Mouse (Mus musculus) hindbrain, postnatal 0 days (tissue): ENCODE results near the gene Ezh1. TPM values are rescaled to one million over a fixed set of nuclear protein-coding genes. Genes with fewer than 3 reads are reported as not detected.

Source experiments
- ATAC-seq: fragments of 200-750 bp; cut with Nextera tagmentation; 2 replicates; pipeline ENCODE4 v1.8.0; 2017; ENCODE audit warnings: mild to moderate bottlenecking, moderate TSS enrichment, moderate library complexity
- DNase-seq: peaks from one replicate; pipeline ENCODE4 v3.0.0-alpha.2; 2015; ENCODE audit warnings: low spot score
- H3K27ac ChIP-seq: fragments of 300-500 bp; sonication (generic); 2 replicates; pipeline ENCODE4 v1.5.1; 2014; ENCODE audit warnings: mild to moderate bottlenecking
- H3K27me3 ChIP-seq: fragments of 300-500 bp; sonication (generic); 2 replicates; pipeline ENCODE4 v1.6.1; 2014; ENCODE audit warnings: low read length, mixed read lengths; ENCODE audit not compliant: insufficient read depth
- H3K36me3 ChIP-seq: fragments of 300-500 bp; sonication (generic); 2 replicates; pipeline ENCODE4 v1.6.1; 2014; ENCODE audit warnings: low read length, mixed read lengths; ENCODE audit not compliant: insufficient read depth
- H3K4me1 ChIP-seq: fragments of 300-500 bp; sonication (generic); 2 replicates; pipeline ENCODE4 v1.6.1; 2014; ENCODE audit warnings: antibody characterized with exemption, low read length, mixed read lengths; ENCODE audit not compliant: insufficient read depth
- H3K4me2 ChIP-seq: fragments of 300-500 bp; sonication (generic); 2 replicates; pipeline ENCODE4 v1.6.1; 2014; ENCODE audit warnings: low read depth, mild to moderate bottlenecking, low read length, moderate library complexity, mixed read lengths
- H3K4me3 ChIP-seq: fragments of 300-500 bp; sonication (generic); 2 replicates; pipeline ENCODE4 v1.5.1; 2014; ENCODE audit warnings: low read length
- H3K9ac ChIP-seq: fragments of 300-500 bp; sonication (generic); replicated peaks from 2 replicates; pipeline ENCODE4 v1.6.1; 2014; ENCODE audit warnings: mild to moderate bottlenecking, low read length, moderate library complexity, mixed read lengths
- H3K9me3 ChIP-seq: fragments of 300-500 bp; sonication (generic); 2 replicates; pipeline ENCODE4 v1.6.1; 2016; ENCODE audit warnings: low read length, mixed read lengths
- CTCF ChIP-seq: IDR thresholded peaks from 2 replicates; pipeline ENCODE4 v1.5.1; 2016; ENCODE audit warnings: antibody characterized with exemption, control low read depth, low read depth
- WGBS: fragments of 180-500 bp; shearing (Covaris S2); extraction: QIAGEN DNeasy Blood & Tissue Kit; methylation state at CpG from one replicate; pipeline ENCODE4 v1.1.7; 2014; 5-methylcytosine and 5-hydroxymethylcytosine counted together
- polyA plus RNA-seq: library from polyadenylated mRNA; unstranded; fragments of >200 nt; fragmentation: Nextera tagmentation; extraction: Ambion mirVana; gene quantifications from 2 replicates; pipeline ENCODE4 v1.2.1, GENCODE M21; 2015
- total RNA-seq: library from RNA; depleted of rRNA; stranded (reverse); fragments of >200 nt; gene quantifications from 2 replicates; pipeline ENCODE4 v1.2.3, GENCODE M21; 2014

Gene Ezh1
- total and polyA plus RNA-seq, 2 experiments from 2014 or later = 22.2 to 26.7 TPM

DNA sequence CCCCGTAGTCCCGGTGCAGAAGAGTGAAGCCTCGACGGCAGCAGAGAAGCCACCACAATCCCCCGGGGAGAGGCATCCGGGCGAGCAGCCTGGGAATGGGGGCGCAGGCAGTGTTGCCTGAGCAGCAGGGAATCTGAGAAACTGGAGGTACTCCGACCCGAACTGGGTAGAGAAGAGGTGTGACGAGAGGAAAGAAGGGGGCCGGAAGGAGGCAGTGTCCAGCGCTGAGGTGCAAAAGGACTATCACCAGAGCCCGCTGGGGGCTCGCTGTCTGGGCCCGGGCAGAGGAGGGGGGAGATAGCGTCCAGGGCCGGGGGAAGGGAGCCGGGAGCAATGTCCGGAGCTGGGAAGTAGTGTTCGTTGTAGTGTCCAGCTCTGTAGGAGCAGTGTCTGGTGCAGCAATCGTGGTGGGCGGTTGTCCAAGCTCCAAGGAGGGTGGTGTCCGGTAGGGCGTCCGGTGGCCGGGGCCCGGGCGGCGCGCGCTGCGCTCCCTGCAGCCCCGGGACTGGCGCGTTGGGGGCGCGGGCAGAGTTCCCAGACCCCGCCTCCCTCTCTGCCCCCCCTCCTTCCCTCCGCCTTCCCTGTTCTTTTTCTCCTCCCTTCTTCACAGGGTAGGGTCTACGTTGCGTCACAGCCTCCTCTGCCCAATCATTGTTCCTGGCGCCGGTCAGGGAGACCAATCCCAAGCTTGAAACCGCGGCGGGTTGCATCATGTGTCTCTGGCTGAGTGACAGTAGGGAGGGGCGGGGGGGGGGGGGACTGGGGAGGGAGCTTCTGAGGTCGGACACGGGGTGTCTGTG, 55.3 kb downstream of the Ezh1 start, which contains the start of gene Plekhh3:
Plekhh3 (minus strand) TSS at position 541 of the 800 bp plus-strand sequence.
- Histone ChIP-seq H3K36me3 (peaks cover 4% of the 10 kb centered on the region; the same call in 1 of the 2 replicates), H3K4me2 (peak within 1 kb of the TSS; percentile 89), H3K9ac (peak within 1 kb of the TSS; percentile 57), H3K4me3 (peak within 1 kb of the TSS; percentile 62), H3K27me3 (peaks cover 20% of the 10 kb centered on the region; the same call in 1 of the 2 replicates), H3K27ac (peak within 1 kb of the TSS; percentile 83), H3K9me3 (no peaks in the 10 kb centered on the region), H3K4me1 (peaks cover 34% of the 10 kb centered on the region)
- TF ChIP-seq CTCF = peak; percentile 46
- ATAC-seq = peak; percentile 96
- peak; percentile 98 for DNase-seq
- WGBS = under 1% methylated on average over 46 of the region's 50 CpGs

DNA sequence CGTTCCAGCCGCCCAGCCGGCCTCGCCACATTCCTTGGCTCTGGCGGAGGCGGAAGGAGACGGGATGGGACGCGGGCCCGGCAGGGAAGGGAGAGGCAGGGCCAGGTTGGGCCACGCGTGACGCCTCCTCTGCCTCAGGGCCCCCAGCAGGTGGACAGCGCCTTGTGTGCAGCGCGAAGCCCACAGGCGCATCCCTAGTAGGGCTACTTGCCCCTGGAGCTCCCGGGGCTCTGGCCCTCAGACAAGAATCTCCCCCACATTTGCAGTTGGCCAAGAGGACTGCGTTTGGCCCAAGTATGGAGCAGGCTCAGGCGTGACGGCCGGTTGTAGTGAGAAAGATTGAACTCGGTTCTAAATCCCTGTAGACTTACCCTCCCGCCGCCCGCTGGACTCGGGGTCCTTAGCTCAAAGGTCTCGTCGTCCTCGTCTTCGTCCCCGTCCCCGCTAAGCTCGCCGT, 55.9 kb downstream of the Ezh1 start, which contains the start of gene Cntnap1:
Cntnap1 (plus strand) TSS at position 170 of the 457 bp plus-strand sequence.
- Histone ChIP-seq H3K4me3 (peak within 1 kb of the TSS; percentile 62), H3K36me3 (peaks cover 9% of the 10 kb centered on the region; the same call in 1 of the 2 replicates), H3K9me3 (no peaks in the 10 kb centered on the region), H3K9ac (peak within 1 kb of the TSS; percentile 57), H3K4me2 (peak within 1 kb of the TSS; percentile 89), H3K27ac (peak within 1 kb of the TSS; percentile 75), H3K4me1 (peaks cover 34% of the 10 kb centered on the region), H3K27me3 (peaks cover 26% of the 10 kb centered on the region; the same call in 1 of the 2 replicates)
- under 1% methylated on average over 35 of the region's 35 CpGs for WGBS
- DNase-seq (no peak), ATAC-seq (no peak)
- no peak for TF ChIP-seq CTCF

- Histone ChIP-seq H3K4me2 (peak overlapping the region; percentile 89), H3K4me3 (peak overlapping the region; percentile 62), H3K36me3 (peaks cover 14% of the 10 kb centered on the region; the same call in 1 of the 2 replicates), H3K27me3 (peaks cover 31% of the 10 kb centered on the region), H3K9ac (peak overlapping the region; percentile 57), H3K9me3 (no peaks in the 10 kb centered on the region), H3K27ac (peak overlapping the region; percentile 75; the same call in 1 of the 2 replicates), H3K4me1 (peaks cover 34% of the 10 kb centered on the region)
- ATAC-seq = no peak
- DNase-seq = no peak
- 17% methylated on average over 17 of the region's 17 CpGs for WGBS
- TF ChIP-seq CTCF = no peak
These were observed 56.8 kb downstream of the Ezh1 start for GRCm38 (mm10) chr11:101169301-101170107.

- no peak overlapping the region for H3K4me3 ChIP-seq
- H3K27ac ChIP-seq = no peak overlapping the region
- no peaks in the 10 kb centered on the region for H3K9me3 ChIP-seq
- ATAC-seq = no peak
- H3K36me3 ChIP-seq = peaks cover 14% of the 10 kb centered on the region; the same call in 1 of the 2 replicates
- H3K4me2 ChIP-seq = peak overlapping the region; percentile 89
- DNase-seq = no peak
- H3K9ac ChIP-seq = no peak overlapping the region
- H3K4me1 ChIP-seq = peaks cover 23% of the 10 kb centered on the region; the same call in 1 of the 2 replicates
- no peak for TF ChIP-seq CTCF
- peaks cover 31% of the 10 kb centered on the region for H3K27me3 ChIP-seq
- 61% methylated on average over 18 of the region's 18 CpGs for WGBS
These were observed 57.8 kb downstream of the Ezh1 start for GRCm38 (mm10) chr11:101168301-101168980.

DNA sequence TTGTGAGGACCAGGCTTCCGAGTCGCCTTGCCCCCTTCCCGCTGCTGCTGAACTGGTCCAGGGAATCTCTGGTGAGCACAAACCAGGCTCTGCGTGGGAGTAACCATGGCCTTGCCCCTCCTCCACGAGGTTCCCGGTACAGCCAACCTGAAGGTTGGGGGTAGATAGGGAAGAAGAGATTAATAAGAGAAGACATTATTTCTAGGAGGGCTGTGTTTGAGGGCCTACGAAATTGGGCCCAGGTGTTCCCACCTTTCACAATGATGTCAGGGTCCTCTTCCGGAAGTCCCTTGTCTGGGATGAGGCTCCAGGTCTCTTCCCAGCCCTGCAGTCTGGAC, 58.3 kb downstream of the Ezh1 start:
- Histone ChIP-seq H3K9me3 (no peaks in the 10 kb centered on the region), H3K9ac (no peak overlapping the region), H3K27me3 (peaks cover 31% of the 10 kb centered on the region), H3K27ac (no peak overlapping the region), H3K36me3 (peaks cover 14% of the 10 kb centered on the region; the same call in 1 of the 2 replicates), H3K4me3 (no peak overlapping the region), H3K4me2 (0 out of 2 replicates have a peak overlapping the region, but pooled peaks have one; percentile 89), H3K4me1 (peaks cover 18% of the 10 kb centered on the region; the same call in 1 of the 2 replicates)
- ATAC-seq = no peak
- 61% methylated on average over 8 of the region's 8 CpGs for WGBS
- no peak for DNase-seq
- TF ChIP-seq CTCF = no peak
